Mouse (Mus musculus): Measurements from ENCODE around the gene Klk1b21. TPM values are rescaled to one million over a fixed set of nuclear protein-coding genes. Genes with fewer than 3 reads are reported as not detected.
"Not testable (repeated sequence)": the region's sequence is repeated elsewhere in the genome, so short reads cannot be mapped to it uniquely, and the experiment has no call there.

The Klk1b21 gene
- not detected for total RNA-seq (2021)

DNA sequence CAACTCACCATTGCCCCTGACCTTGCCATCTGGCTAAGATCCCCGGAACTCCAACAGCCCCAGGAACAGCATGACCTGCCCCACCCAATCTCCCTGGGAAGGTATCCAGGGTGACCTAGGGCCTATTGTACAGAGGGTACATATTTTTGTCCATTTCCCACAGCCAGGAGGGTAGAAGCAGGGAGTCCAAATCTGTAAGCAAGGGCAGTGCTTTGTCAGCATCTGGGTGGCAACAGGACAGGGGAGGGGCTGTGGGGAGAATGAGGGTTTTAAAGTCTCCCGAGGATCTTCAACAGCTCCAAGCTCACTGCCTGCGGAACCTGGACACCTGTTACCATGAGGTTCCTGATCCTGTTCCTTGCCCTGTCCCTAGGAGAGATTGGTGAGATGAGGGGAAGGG lies at the start of gene Klk1b21:
Gene Klk1b21, plus strand, starts transcription at position 301 of the 400 bp plus-strand sequence.
- DNase-seq (ENCODE audit: extremely low spot score in 1 of 2, low spot score in 2 of 2); intact Hi-C loops (cut with DNase I): not testable (repeated sequence)

DNA sequence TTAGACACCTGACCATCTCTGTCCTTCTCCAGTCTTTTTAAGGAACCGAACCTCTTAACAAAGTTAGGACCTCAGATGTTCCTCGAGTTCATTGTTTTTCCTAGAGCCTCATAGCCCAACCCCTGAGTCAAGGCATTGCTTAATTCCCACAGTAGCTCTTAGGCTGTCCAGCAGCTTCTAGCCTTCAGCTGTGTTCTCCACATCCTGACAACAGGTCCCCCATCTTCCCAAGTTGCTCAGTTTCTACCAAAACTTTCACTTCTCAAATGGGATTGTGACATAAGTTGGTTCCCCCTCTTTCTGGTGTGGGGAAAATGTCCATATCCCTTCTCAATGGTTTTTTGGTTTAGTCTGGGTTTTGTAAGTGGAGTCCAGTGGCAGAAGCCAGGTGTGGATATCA lies 30.0 kb upstream of the Klk1b21 start:
- intact Hi-C loops (cut with DNase I): no loop called here
- DNase-seq (ENCODE audit: extremely low spot score in 1 of 2, low spot score in 2 of 2): no peak

DNA sequence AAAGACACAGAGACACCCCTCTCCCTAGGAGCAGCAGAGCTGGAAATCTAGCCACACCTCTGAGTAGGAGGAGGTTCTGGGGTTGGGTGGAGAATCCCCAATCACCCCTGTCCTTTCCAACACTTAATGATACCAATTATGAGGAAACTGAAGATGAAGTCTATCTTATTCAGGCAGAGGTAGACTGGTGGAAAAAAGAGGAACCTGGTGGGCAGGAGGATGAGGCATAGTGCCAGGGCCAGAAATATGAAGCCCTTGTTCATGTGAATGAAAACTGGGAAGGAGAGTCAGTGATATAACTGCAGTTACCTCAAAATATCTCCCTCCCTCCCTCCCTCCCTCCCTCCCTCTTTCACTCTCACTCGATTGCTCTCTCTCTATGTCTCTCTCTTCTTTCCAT lies 24.4 kb upstream of the Klk1b21 start:
- intact Hi-C loops (cut with DNase I): no loop called here
- DNase-seq (ENCODE audit: extremely low spot score in 1 of 2, low spot score in 2 of 2): no peak

DNA sequence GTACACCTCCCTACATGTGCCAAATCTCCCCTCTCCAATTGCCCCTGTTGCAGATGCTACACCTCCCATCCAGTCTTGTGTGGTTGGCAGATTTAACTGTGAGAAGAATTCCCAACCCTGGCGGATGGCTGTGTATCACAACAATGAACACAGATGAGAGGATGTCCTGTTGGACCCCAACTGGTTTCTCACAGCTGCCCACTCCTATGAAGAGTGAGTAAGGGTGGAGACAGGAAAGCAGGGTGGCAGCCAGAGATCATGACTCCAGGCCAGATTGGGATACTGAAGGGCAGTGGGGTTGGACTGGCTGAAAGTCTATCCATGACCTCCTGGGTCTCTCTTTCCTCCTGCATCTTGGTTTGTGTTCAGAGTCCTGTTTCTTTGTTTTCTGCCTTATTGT lies 6.0 kb upstream of the Klk1b21 start:
- DNase-seq (ENCODE audit: extremely low spot score in 1 of 2, low spot score in 2 of 2): no peak
- intact Hi-C loops (cut with DNase I): no loop called here

DNA sequence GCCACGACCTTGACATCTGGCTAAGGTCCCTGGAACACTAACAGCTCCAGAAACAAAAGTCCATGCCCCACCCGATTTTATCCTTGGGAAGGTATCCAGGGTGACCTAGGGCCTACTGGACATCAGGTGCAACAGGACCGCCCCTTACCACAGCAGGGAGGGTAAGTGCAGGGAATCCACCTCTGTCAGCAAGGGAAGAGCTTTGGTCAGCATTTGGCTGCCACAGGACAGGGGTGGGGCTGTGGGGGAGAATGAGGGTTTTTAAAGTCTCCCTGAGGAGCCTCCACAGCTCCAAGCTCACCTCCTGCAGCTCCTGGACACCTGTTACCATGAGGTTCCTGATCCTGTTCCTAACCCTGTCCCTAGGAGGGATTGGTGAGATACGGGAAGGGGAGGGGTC lies 10.2 kb downstream of the Klk1b21 start, which contains the start of gene Klk1b22:
Gene Klk1b22, plus strand, starts transcription at position 301 of the 400 bp plus-strand sequence.
- no peak for DNase-seq (ENCODE audit: extremely low spot score in 1 of 2, low spot score in 2 of 2)
- intact Hi-C loops (cut with DNase I): no loop called here

DNA sequence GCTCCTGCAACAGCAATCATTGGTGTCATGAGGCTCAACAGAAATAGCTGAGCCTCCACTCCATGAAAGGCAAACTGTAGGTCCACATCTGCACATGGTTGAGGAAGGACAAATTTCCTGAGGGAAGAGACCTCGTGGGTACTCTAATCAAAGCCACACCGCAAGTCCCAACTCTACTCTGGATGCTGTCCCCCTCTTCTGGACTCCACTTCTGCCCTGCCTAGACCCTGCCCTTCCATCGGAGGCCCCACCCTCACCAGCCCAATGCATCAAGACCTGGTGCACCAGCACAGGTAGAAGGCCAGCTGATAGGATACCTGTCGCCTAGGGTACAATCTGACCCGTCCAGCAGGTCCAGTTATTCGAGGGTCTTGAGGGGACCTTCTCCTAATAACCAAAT lies 21.3 kb downstream of the Klk1b21 start:
- intact Hi-C loops (cut with DNase I): no loop called here
- no peak for DNase-seq (ENCODE audit: extremely low spot score in 1 of 2, low spot score in 2 of 2)

DNA sequence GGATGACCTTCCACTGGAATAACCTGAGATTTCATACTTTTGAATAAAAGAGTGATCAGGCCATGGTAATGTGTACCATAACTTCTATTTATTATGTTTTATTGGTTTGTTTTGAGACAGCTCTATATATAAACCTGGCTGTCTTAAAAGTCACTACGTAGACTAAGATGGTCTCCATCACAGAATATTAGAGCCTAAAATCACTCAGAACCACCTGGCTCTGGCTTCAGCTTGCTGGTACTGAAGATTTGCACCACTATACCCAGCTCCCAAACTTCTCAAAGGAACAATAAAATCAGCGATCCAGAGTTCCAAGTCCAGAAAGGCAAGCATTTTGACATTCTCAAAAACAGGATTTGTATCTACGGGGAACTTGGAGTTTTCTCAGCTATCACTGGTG lies 34.3 kb downstream of the Klk1b21 start, which contains the start of gene Klk1b16:
Gene Klk1b16, plus strand, starts transcription at position 301 of the 400 bp plus-strand sequence.
- intact Hi-C loops (cut with DNase I): no loop called here
- DNase-seq (ENCODE audit: extremely low spot score in 1 of 2, low spot score in 2 of 2): no peak

Other genes starting within 250 kb of the Klk1b21 start
- gene Klk4, start 221.2 kb upstream of the Klk1b21 start, total RNA-seq (2021): not detected
- not detected for gene Klk15, start 168.6 kb upstream of the Klk1b21 start, total RNA-seq (2021)
- gene Klk1b8, start 151.7 kb upstream of the Klk1b21 start, total RNA-seq (2021): not detected
- not detected for gene Klk1b1, start 135.6 kb upstream of the Klk1b21 start, total RNA-seq (2021)
- gene Klk1b9, start 126.3 kb upstream of the Klk1b21 start, total RNA-seq (2021): not detected
- gene Klk1b11, start 106.5 kb upstream of the Klk1b21 start, total RNA-seq (2021): not detected
- gene Klk1b26, start 90.2 kb upstream of the Klk1b21 start, total RNA-seq (2021): not detected
- gene Klk1b27, start 50.0 kb upstream of the Klk1b21 start, total RNA-seq (2021): not detected
- not detected for gene Klk1b22, start 10.3 kb downstream of the Klk1b21 start, total RNA-seq (2021)
- not detected for gene Klk1b16, start 34.4 kb downstream of the Klk1b21 start, total RNA-seq (2021)
- gene Klk1b24, start 85.9 kb downstream of the Klk1b21 start, total RNA-seq (2021): not detected
- gene Klk1b3, start 95.9 kb downstream of the Klk1b21 start, total RNA-seq (2021): not detected
- not detected for gene Klk1b4, start 105.1 kb downstream of the Klk1b21 start, total RNA-seq (2021)
- not detected for gene Klk1b5, start 113.6 kb downstream of the Klk1b21 start, total RNA-seq (2021)
- not detected for gene Klk1, start 123.0 kb downstream of the Klk1b21 start, total RNA-seq (2021)
- gene Gm36864, start 133.8 kb downstream of the Klk1b21 start, total RNA-seq (2021): not detected
- under 1 TPM; 0.91 to 0.94 TPM for gene 1700028J19Rik, start 144.4 kb downstream of the Klk1b21 start, total RNA-seq (2021)
- 100 to 1,000 TPM; 116 to 119 TPM for gene 2410002F23Rik, start 144.4 kb downstream of the Klk1b21 start, total RNA-seq (2021)
- not detected for gene Acp4, start 155.1 kb downstream of the Klk1b21 start, total RNA-seq (2021)
- gene Gm15517, start 159.1 kb downstream of the Klk1b21 start, total RNA-seq (2021): not detected
- gene Clec11a, start 204.6 kb downstream of the Klk1b21 start, total RNA-seq (2021): 1 to 10 TPM; 2.5 to 2.8 TPM
- 100 to 1,000 TPM; 423 to 432 TPM for gene Shank1, start 207.9 kb downstream of the Klk1b21 start, total RNA-seq (2021)